Mouse (Mus musculus) urinary bladder, postnatal 14 days (tissue): ENCODE results near the gene Hist2h2aa1.
"Not testable (repeated sequence)": the region's sequence is repeated elsewhere in the genome, so short reads cannot be mapped to it uniquely, and the experiment has no call there.

ENCODE experiments used
- DNase-seq: peaks from one replicate; pipeline ENCODE4 v3.0.0; 2021; ENCODE audit warnings: low spot score

The Hist2h2aa1 gene

GRCm38 (mm10) chr3:96251787-96252186 lies 6.5 kb downstream of the Hist2h2aa1 start:
- DNase-seq: no peak

GRCm38 (mm10) chr3:96254683-96255355 lies 9.5 kb downstream of the Hist2h2aa1 start:
- peak; percentile 70 for DNase-seq

GRCm38 (mm10) chr3:96255926-96256593 lies 10.8 kb downstream of the Hist2h2aa1 start:
- DNase-seq: no peak

- DNase-seq: no peak
These were observed 11.9 kb downstream of the Hist2h2aa1 start for GRCm38 (mm10) chr3:96257190-96257589.

GRCm38 (mm10) chr3:96260220-96260619 lies 14.9 kb downstream of the Hist2h2aa1 start:
- DNase-seq: no peak

GRCm38 (mm10) chr3:96261623-96262022 lies 16.3 kb downstream of the Hist2h2aa1 start:
- DNase-seq: no peak

- peak; percentile 89 for DNase-seq
These were observed 17.0 kb downstream of the Hist2h2aa1 start for GRCm38 (mm10) chr3:96262216-96262875.

GRCm38 (mm10) chr3:96262979-96263550 lies 17.8 kb downstream of the Hist2h2aa1 start, which contains the start of gene Hist2h4:
TSS of gene Hist2h4 (minus strand) at chr3:96263311.
- DNase-seq: peak; percentile 96

GRCm38 (mm10) chr3:96263558-96264403 lies 18.5 kb downstream of the Hist2h2aa1 start:
- peak; percentile 62 for DNase-seq

- DNase-seq: no peak
These were observed 19.2 kb downstream of the Hist2h2aa1 start for GRCm38 (mm10) chr3:96264404-96264949.

- no peak for DNase-seq
These were observed 20.9 kb downstream of the Hist2h2aa1 start for GRCm38 (mm10) chr3:96266132-96266710.

GRCm38 (mm10) chr3:96267541-96267940 lies 22.2 kb downstream of the Hist2h2aa1 start:
- no peak for DNase-seq

- peak; percentile 80 for DNase-seq
These were observed 22.9 kb downstream of the Hist2h2aa1 start, which contains the start of gene Hist2h3b for GRCm38 (mm10) chr3:96268051-96268775. TSS of gene Hist2h3b (plus strand) at chr3:96268654.

- DNase-seq: not testable (repeated sequence)
These were observed 23.6 kb downstream of the Hist2h2aa1 start for GRCm38 (mm10) chr3:96268776-96269378.

- DNase-seq: peak; percentile 90
These were observed 24.5 kb downstream of the Hist2h2aa1 start, which contains the start of gene Hist2h2bb for GRCm38 (mm10) chr3:96269511-96270474. TSS of gene Hist2h2bb (plus strand) at chr3:96269752.

- no peak for DNase-seq
These were observed 28.5 kb downstream of the Hist2h2aa1 start for GRCm38 (mm10) chr3:96273591-96274465.

- no peak for DNase-seq
These were observed 32.1 kb downstream of the Hist2h2aa1 start for GRCm38 (mm10) chr3:96277428-96277799.
